Mouse (Mus musculus) heart, embryonic 14.5 days (tissue): ENCODE data around the gene Mettl16. TPM values are rescaled to one million over a fixed set of nuclear protein-coding genes. Genes with fewer than 3 reads are reported as not detected.

Experiments
- ATAC-seq: fragments of 200-750 bp; cut with Nextera tagmentation; 2 replicates; pipeline ENCODE4 v1.8.0; 2017; ENCODE audit warnings: low read depth, moderate TSS enrichment; ENCODE audit not compliant: insufficient number of reproducible peaks, insufficient read depth, low FRiP score
- H3K27ac ChIP-seq, 2 experiments: fragments of 200-500 bp in 1 of 2; fragments of 300-500 bp in 1 of 2; sonication (generic) in 1 of 2; replicated peaks in 1 of 2; 2 replicates each; pipeline ENCODE4 v1.5.1; 2012 to 2014; ENCODE audit warnings: low read depth in 2 of 2, low read length in 2 of 2, control low read depth in 1 of 2, mild to moderate bottlenecking in 1 of 2, mixed read lengths in 1 of 2; ENCODE audit not compliant: control insufficient read depth in 1 of 2, insufficient read depth in 1 of 2
- H3K27me3 ChIP-seq: fragments of 300-500 bp; sonication (generic); 2 replicates; pipeline ENCODE4 v1.6.1; 2014; ENCODE audit warnings: mild to moderate bottlenecking, low read length, control low read depth; ENCODE audit not compliant: control insufficient read depth, insufficient read depth
- H3K36me3 ChIP-seq: fragments of 300-500 bp; sonication (generic); 2 replicates; pipeline ENCODE4 v1.6.1; 2014; ENCODE audit warnings: mild to moderate bottlenecking, control low read depth, low read length, mixed read lengths; ENCODE audit not compliant: control insufficient read depth, insufficient read depth
- H3K4me1 ChIP-seq, 2 experiments: fragments of 200-500 bp in 1 of 2; fragments of 300-500 bp in 1 of 2; sonication (generic) in 1 of 2; 2 replicates each; pipeline ENCODE4 v1.6.1; 2012 to 2014; ENCODE audit warnings: low read length in 2 of 2, control low read depth in 1 of 2, mixed read lengths in 1 of 2; ENCODE audit not compliant: control insufficient read depth in 2 of 2, insufficient read depth in 2 of 2
- H3K4me2 ChIP-seq: fragments of 300-500 bp; sonication (generic); 2 replicates; pipeline ENCODE4 v1.6.1; 2014; ENCODE audit warnings: mild to moderate bottlenecking, low read length
- H3K4me3 ChIP-seq, 2 experiments: fragments of 200-500 bp in 1 of 2; fragments of 300-500 bp in 1 of 2; sonication (generic) in 1 of 2; 2 replicates each; pipeline ENCODE4 v1.5.1; 2012 to 2014; ENCODE audit warnings: low read length in 2 of 2, mild to moderate bottlenecking in 2 of 2, control low read depth in 1 of 2, low read depth in 1 of 2, moderate library complexity in 1 of 2; ENCODE audit not compliant: control insufficient read depth in 1 of 2, insufficient read depth in 1 of 2
- H3K9ac ChIP-seq: fragments of 300-500 bp; sonication (generic); 2 replicates; pipeline ENCODE4 v1.6.1; 2014; ENCODE audit warnings: mild to moderate bottlenecking, low read length
- H3K9me3 ChIP-seq: fragments of 300-500 bp; sonication (generic); 2 replicates; pipeline ENCODE4 v1.6.1; 2016; ENCODE audit warnings: low read length, control low read depth; ENCODE audit not compliant: control insufficient read depth
- WGBS: fragments of 180-500 bp; shearing (Covaris S2); extraction: QIAGEN DNeasy Blood & Tissue Kit; methylation state at CpG from one replicate; pipeline ENCODE4 v1.1.7; 2014; 5-methylcytosine and 5-hydroxymethylcytosine counted together
- polyA plus RNA-seq: library from polyadenylated mRNA; unstranded; fragments of >200 nt; fragmentation: Nextera tagmentation; extraction: Ambion mirVana; gene quantifications from 2 replicates; pipeline ENCODE4 v1.2.1, GENCODE M21; 2014

The Mettl16 gene
- polyA plus RNA-seq, 1 experiment from 2014 or later: 20.3 TPM

DNA sequence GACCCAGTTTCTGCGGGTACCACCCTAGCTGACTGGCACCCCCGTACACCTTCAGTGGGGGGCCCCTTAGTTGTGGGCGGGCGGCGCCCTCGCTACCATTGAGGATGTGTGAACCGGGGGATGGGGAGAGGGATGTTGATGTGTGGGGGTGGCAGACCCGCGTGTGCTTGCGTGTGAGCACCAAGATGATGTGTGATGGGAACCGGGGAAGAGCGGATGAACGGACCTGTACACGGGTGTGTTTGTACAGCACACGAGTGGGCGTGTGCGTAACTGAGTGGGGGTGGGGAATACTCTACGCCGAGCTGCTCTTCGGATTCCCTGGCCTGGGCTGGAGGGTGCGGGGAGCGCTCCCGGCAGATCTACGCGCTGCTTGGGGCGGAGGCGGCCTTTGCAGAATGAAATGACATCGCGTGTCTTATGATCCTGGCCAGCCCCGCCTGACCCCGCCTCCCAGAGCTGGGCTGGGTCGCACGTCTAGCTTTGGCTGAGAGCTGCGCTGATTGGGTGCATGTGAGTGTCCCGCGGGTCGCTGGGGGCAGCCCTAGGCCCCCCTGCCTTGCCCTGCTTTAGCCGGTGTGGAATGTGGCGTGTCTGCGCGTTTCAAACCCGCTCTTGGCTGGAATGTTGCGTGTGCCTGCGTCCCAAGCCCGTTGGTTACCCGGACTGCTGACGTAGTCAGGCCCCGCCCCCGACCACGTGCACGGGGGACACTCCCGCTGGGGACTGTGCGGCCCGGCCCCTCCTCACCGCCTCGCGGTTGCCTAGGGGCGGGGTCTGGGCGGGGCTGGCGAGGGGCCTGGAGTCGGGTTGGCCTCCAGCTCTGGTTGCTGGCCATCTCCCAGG lies 61.2 kb downstream of the Mettl16 start:
- no peaks in the 10 kb centered on the region for H3K36me3 ChIP-seq
- H3K4me1 ChIP-seq: peaks cover 23 to 33% of the 10 kb centered on the region in 2 experiments
- peak overlapping the region; percentile 92 for H3K9ac ChIP-seq
- H3K9me3 ChIP-seq: no peaks in the 10 kb centered on the region
- under 1% methylated on average over 61 of the region's 61 CpGs for WGBS
- peak overlapping the region; percentile 81 to 92 for H3K4me3 ChIP-seq
- peak overlapping the region; percentile 96 to 99 for H3K27ac ChIP-seq
- no peaks in the 10 kb centered on the region for H3K27me3 ChIP-seq
- peak overlapping the region; percentile 79 for H3K4me2 ChIP-seq
- peak; percentile 81 for ATAC-seq

- no peaks in the 10 kb centered on the region for H3K27me3 ChIP-seq
- peak overlapping the region; percentile 50 to 92 for H3K4me3 ChIP-seq
- peaks cover 4% of the 10 kb centered on the region; the same call in 1 of the 2 replicates for H3K36me3 ChIP-seq
- peak overlapping the region; percentile 74 for H3K9ac ChIP-seq
- peak overlapping the region; percentile 79 for H3K4me2 ChIP-seq
- peaks cover 28 to 41% of the 10 kb centered on the region in 2 experiments for H3K4me1 ChIP-seq
- no peaks in the 10 kb centered on the region for H3K9me3 ChIP-seq
- peak overlapping the region; percentile 96 to 99 for H3K27ac ChIP-seq
- no peak for ATAC-seq
- WGBS: under 1% methylated on average over 26 of the region's 26 CpGs
These were observed 62.0 kb downstream of the Mettl16 start for GRCm38 (mm10) chr11:74832503-74833143.

DNA sequence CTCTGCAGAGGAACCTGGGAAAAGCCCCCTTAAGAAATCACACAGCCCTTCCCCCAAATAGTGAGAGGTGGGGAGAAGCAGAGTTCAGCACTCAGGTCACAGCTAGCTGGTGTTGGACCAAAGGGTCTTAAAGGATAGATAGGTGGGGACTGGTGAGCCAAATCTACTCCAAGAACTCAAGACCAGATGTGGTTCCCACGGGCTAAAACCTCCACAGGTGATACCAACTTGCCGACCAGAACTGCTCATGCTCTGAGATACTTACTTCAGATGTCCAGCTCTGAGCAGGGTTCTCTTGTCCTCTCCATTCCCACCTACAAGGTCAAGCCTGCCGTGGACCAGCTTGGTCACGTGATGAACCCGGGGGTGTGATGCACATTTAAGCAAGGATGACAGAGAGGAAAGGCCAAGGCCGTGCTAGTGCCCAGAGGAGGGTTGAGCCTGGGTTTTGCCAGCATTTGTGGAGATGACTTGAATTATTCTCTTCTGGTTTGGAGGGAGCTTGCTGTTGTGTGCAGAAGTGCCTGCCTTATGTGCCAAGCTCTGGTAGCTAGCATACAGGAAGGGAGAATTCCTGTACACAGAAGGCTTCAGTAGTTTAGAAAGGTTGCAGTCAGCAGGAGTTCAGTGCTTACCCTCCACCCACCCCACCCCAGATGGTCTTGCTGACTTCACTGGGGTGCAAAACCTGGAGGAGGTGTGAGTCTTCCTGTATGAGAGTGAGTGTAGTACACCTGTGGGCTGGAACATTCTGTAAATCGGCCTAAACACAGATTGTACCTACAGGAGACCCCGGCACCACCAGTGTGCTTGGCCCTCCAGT lies 63.1 kb downstream of the Mettl16 start:
- Histone ChIP-seq H3K9ac (peak overlapping the region; percentile 74), H3K4me2 (peak overlapping the region; percentile 79), H3K9me3 (no peaks in the 10 kb centered on the region), H3K27me3 (no peaks in the 10 kb centered on the region), H3K36me3 (peaks cover 4% of the 10 kb centered on the region; the same call in 1 of the 2 replicates), H3K4me3 (peak overlapping the region in 1 of 2 experiments; percentile 92; a peak in 1 of 4 replicates), H3K4me1 (peaks cover 27 to 37% of the 10 kb centered on the region in 2 experiments), H3K27ac (peak overlapping the region; percentile 30 to 96)
- 64% methylated on average over 8 of the region's 8 CpGs for WGBS
- no peak for ATAC-seq

DNA sequence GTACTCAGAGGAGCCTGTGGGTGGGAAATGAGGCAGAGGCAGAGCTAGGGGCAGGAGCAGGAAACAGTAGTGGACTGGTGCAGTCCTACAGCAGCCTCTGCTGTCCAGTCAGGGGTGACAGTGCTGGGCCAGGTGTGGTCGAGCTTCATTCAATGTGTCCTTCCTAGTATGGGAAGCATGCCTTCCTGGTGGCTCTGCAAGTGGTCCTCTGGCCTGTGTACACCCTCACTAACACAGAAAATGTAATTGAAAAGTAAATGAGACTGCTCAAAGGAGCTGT lies 63.7 kb downstream of the Mettl16 start:
- Histone ChIP-seq H3K4me3 (no peak overlapping the region), H3K27ac (peak overlapping the region; percentile 30 to 96), H3K9me3 (no peaks in the 10 kb centered on the region), H3K27me3 (no peaks in the 10 kb centered on the region), H3K9ac (peak overlapping the region; percentile 59), H3K4me1 (peaks cover 27 to 38% of the 10 kb centered on the region in 2 experiments), H3K4me2 (peak overlapping the region; percentile 79; the same call in 1 of the 2 replicates), H3K36me3 (peaks cover 4% of the 10 kb centered on the region; the same call in 1 of the 2 replicates)
- WGBS: 28% methylated on average over 1 of the region's 1 CpGs
- ATAC-seq: no peak

DNA sequence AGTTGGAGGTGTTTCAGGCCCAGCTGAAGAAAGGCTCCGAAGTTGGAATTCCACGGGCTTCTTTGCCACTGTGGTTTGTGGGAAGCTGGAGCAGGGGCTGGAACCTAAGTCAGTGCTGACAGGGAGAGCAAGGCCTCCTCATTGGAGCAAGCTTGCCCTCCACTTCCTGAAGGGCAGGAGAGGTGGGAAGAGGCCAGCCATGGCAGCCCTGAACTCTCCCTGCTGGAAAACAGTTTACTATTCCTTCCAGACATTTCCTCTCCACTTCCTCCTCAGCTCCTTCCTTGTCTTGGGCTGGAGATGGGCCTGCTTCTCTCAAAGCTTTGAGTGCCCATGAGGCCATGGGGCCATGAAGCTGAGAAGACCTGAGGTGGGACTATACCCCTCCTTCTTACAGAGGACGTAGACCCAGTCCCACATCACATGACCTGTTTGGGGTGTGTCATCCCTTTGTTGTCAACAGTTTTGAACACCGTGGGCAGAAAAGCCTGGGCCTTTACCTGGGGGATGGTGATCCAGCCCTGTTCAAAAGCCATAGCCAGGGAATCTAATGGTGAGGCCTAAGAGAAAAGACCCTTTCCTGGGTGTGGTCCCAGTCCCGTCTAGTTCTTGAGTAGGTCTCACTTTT lies 64.1 kb downstream of the Mettl16 start:
- Histone ChIP-seq H3K27ac (peak overlapping the region; percentile 30 to 96), H3K9me3 (no peaks in the 10 kb centered on the region), H3K36me3 (peaks cover 4% of the 10 kb centered on the region; the same call in 1 of the 2 replicates), H3K4me2 (no peak overlapping the region), H3K27me3 (no peaks in the 10 kb centered on the region), H3K4me1 (peaks cover 29 to 40% of the 10 kb centered on the region in 2 experiments), H3K4me3 (no peak overlapping the region), H3K9ac (peak overlapping the region; percentile 59)
- ATAC-seq: no peak
- WGBS: 38% methylated on average over 5 of the region's 5 CpGs

GRCm38 (mm10) chr11:74835593-74836224 lies 65.1 kb downstream of the Mettl16 start:
- no peaks in the 10 kb centered on the region for H3K9me3 ChIP-seq
- no peak overlapping the region for H3K4me2 ChIP-seq
- peaks cover 4% of the 10 kb centered on the region; the same call in 1 of the 2 replicates for H3K36me3 ChIP-seq
- peak overlapping the region; percentile 39; the same call in 1 of the 2 replicates for H3K9ac ChIP-seq
- ATAC-seq: no peak
- no peak overlapping the region for H3K4me3 ChIP-seq
- peaks cover 32 to 45% of the 10 kb centered on the region in 2 experiments for H3K4me1 ChIP-seq
- 88% methylated on average over 6 of the region's 6 CpGs for WGBS
- no peaks in the 10 kb centered on the region for H3K27me3 ChIP-seq
- no peak overlapping the region for H3K27ac ChIP-seq
